Mouse (Mus musculus) layer of hippocampus, adult 9-10 months (tissue): ENCODE measurements around the gene Rcc1l.
A peak's percentile ranks its signal among the peaks of the same experiment; 100 is the strongest.

ENCODE experiments used
- DNase-seq: peaks from one replicate; pipeline ENCODE4 v3.0.0; 2022; ENCODE audit warnings: low spot score

Gene Rcc1l

DNA sequence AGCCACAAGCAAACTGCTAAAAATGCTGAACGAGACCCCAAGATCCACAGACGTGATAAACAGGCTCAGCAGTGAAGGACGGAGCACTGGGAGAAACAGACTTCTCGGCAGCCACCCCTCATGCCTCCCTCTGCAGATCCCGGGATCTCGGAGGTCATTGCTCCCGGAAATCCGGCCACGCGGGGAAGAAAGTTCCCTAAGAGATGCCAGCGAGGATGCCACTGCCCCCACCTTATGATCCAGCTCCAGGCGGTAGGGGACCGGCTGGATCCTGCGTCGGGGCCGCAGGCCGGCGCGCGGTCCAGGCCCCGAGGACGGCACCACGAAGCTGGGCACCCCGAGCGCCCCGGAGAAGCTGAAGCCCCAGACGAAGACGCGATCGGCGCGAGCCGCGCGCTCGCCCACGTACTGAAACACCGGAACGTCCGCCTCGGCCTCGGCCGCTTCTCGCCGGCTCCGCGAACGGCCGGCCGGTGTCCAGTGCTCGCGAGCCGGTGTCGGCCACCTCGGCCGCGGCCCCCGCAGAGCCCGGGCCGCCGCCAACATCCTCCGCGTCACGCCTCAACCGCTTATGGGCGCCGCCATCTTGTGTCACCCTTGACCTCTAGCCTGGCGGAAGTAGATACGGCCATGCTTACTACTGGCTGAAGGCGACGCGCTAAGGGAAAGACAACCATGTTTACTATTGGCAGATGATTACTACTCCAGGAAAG, at the start of gene Rcc1l:
Rcc1l (minus strand) TSS at position 606 of the 713 bp plus-strand sequence.
- peak; percentile 77 for DNase-seq

DNA sequence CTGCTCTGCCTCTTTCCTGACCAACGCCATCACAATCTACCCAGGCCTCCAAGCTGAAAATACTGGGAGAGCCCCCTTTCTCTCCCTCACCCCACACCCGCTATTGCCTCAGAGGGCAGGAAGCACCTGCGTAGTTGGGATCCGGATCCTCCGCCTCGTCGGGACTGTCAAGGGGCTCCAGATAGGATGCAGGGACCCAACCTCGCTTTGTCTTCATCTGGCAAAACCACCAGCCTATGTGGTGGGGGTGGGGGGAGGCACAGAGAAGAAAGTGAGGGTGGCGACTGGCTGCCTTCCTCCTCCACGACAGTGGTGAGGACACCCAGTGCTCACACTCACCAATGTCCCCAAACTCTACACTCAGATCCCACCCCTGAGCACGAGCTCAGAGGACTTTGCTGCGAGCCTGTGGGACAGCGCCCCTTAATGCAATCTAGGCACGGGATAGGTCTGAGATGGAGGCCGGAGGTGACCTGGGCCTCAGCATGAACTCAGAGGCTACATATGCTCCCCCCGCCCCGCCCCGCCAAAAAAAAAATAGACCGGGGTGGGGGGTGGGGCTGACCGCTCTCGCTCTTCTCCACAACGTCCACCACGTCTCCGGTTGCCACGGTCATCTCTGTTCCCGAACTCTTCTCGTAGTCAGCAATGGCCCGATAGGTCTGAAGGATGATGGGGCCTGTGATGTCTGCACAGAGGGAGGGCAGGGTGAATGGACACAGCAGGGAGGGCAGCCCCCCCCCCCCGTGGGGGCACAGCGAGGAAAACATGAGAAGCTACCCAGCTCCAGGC, 48.7 kb upstream of the Rcc1l start:
- DNase-seq: no peak

DNA sequence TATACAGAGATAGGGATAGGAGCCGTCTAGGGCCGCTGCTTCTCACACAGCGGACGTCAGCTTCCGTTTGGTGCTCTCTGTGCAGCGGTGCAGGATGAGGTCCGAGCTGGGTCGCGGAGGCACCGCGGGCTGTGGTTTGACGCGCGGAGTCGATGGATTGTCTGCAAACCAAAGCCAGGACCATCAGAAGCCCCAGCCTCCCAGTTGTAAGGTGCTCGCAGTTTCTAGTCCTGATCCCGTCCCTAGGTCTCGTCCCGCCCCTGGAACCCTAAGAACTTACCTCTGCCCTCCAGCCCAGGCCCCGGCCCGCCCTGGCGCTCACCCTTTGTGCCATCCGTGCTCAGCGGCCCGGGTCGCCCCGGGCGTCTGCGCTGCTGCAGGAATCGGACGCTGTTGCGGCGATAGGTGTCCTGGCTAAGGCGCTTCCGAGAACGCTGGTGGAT, 45.2 kb upstream of the Rcc1l start:
- no peak for DNase-seq

DNA sequence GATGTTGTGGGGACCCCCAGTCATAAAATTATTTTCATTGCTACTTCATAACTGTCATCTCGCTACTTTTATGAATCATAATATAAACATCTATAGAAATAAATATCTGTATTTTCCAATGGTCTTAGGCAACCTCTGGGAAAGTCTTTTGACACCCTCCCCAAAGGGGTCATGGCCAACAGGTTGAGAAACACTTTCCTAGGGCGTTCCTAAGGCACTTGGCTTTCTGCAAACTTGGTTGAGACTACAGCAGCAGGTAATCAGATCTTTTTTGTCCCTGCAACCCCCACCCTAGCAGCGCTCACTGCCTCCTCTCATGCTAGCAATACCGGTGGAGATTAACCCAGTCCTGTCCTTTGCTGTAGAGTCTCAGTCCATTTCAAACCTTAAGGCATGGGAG, 44.7 kb upstream of the Rcc1l start:
- DNase-seq: no peak

DNA sequence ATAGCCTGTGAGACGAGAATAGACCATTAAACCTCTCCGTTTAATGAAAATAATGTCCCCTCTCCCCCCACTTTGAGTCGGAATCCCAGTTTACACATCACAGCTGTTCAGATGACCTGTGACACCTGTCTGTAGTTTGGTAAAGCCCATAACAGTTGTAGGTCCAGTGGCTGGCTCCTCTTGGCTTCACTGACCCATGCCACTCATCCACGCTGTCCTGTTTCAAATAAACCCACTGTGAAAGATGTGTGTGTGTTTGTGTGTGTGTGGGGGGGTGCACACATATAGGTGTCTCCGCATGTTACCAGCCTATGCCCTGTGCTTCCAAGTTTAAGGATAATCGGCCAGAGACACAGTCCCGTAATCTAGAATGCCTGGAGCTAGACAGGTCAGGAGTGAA, 41.3 kb upstream of the Rcc1l start:
- no peak for DNase-seq

DNA sequence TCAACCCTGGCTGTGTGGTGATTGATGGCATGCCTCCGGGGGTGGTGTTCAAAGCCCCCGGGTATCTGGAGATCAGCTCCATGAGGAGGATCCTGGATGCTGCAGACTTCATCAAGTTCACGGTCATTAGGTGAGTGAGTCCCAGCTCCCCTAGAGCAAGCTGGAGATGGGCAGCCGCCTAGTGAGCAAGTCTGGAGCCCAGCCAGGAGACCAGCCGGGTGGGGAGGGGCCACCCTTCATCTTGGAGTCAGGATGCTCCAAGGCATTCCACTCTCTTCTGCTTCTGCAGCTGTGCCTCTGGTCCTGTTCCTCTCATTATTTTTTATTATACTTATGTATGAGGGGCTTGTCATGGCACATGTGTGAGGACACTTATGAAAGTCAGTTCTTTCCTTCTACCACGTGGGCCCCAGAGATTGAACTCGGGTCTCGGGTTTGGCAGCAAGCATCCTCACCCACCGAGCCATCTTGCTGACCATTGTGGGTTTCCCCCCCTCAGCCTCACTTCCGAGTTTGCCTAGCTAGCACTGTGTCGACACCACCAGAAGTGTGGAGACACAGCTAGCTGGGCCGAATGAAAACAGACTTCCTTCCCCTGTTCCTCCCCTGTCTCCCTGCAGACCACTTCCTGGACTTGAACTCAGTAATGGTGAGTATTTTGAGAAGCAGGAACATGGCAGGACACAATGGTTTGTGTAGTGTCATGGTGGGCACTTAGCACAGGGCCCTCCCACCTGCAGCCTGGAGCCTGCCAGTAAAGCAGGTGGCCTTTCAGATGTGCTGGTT, 37.6 kb upstream of the Rcc1l start:
- no peak for DNase-seq

DNA sequence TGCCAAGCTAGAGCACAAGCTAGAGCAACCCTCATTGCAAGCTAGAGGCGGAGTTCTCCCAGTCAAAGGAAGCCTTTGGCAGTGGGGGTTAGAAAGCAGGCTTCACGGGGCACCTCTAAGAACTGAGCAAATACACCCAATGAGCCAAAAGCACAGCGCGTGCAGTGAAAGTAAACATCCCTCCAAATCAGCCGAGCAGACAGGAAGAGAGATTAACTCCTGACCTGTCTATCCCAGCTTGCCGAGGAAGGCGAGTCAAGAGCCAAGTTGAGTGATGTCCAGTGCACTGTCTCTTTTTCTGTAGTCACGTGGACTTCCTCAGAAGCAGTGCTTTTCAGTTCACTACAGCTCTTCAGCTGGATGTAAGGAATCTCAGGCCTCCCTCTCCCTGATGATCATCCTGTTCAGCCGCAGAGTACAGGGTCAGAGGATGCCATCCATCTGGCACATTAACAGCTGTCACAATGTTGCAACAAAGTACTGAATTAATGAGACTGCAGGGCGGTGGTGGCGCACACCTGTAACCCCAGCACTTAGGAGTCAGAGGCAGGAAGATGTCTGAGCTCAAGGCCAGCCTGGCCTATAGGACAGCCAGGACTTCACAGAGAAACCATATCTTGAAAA, 33.5 kb upstream of the Rcc1l start:
- DNase-seq: no peak

DNA sequence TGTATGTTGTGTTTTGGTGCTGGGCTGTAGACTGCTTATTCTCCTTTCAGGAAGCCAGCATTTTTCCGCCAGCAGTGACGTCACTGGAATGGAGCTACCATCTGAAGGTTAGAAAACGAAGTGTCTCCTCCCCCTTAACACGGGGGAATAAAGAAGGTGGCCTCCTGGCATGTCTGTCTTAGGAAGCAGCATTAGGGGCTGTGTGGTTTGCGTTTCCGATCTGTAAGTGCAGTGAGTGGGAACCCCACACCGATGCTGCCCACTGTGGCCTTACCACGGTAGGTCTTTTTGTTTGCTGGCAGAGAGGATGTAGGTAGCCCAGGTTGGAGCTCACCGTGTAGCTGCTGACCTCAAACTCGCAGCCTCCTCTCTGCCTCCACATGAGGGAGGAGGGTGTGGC, 30.1 kb upstream of the Rcc1l start:
- no peak for DNase-seq

DNA sequence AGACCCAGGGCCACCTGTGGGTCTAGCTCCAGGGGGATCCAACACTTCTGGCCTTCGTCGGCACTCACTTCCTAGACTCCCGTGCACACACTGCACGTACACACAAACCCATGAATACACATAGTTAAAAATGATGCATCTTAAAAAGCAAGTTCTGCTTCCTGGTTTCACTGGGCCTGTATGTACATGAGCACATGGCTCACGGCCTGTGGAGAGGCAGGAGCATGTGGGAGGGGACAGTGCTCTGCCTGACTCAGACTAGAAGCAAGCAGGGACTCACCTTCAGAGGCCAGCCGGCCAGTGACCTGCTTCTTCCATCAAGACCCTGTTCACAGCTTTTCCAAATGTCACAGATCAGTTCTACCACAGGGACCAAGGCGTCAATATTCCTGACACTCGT, 17.1 kb upstream of the Rcc1l start:
- no peak for DNase-seq

DNA sequence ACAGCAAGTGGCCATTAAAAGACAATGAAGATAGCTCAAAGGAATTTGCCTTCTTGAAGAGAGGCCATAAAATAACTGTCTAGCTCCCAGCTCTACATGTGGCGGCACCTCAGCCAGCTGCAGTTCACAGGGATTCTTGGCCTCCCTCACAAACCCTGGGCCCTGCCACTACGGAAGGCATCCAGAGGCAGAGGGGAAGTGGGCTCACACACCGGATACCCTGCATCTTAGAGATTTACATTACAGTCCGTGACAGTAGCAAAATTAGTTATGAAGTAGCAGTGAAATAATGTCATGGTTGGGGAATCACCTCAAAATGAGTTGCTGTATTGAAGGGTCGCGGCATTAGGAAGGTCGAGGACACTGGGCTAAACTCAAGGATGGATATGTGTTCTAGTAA, 12.0 kb upstream of the Rcc1l start:
- DNase-seq: no peak

DNA sequence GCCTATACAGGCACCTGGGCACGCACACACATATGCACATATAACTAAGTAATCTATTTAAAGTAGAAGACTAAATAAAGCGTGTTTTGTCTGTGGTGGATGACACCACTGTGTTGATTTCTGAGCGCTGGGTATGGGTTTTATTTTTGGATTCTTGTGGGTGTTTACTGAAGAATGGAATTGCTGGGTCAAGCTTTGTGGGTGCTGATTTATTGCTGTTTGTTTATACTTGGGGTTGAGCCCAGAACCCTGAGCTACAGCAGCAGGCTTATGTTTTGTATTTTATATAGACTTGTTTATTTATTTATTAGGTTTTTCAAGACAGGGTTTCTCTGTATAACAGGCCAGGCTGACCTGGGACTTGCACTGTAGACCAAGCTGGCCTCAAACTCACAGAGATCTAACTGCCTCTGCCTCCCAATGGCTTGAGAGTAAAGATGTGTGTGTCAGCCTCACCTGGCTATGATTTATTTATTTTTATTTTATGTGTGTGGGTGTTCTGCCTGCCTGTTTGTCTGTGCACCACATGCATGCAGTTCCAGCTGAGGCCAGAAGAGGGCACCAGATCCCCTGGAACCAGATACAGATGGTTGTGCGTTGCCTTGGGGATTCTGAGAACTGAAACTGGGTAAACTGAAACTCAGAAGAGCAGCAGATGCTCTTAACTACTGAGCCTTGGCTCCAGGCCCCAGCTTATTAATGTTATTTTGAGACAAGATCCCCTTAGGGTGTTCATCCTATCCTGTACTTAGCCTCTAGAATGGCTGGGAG, 10.6 kb upstream of the Rcc1l start:
- DNase-seq: no peak

DNA sequence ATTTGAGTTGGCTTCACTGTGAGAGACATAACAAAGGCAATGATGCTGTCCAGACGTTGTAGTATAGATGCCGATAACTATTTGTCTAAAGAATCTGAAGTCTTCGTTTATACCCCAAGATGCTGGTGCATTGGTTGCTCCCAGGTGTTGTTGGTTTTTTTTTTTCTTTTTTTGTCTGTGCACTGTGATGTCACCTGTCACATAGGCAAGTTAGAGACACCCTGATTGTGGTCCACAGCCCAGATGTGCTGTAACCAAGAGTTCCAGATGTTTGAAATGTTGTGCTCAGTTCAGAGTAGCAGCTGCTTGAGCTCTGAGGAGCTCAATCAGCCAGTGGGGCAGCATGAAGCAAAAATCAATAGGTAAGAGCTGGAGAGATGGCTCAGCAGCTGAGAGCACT, 9.5 kb upstream of the Rcc1l start:
- no peak for DNase-seq

DNA sequence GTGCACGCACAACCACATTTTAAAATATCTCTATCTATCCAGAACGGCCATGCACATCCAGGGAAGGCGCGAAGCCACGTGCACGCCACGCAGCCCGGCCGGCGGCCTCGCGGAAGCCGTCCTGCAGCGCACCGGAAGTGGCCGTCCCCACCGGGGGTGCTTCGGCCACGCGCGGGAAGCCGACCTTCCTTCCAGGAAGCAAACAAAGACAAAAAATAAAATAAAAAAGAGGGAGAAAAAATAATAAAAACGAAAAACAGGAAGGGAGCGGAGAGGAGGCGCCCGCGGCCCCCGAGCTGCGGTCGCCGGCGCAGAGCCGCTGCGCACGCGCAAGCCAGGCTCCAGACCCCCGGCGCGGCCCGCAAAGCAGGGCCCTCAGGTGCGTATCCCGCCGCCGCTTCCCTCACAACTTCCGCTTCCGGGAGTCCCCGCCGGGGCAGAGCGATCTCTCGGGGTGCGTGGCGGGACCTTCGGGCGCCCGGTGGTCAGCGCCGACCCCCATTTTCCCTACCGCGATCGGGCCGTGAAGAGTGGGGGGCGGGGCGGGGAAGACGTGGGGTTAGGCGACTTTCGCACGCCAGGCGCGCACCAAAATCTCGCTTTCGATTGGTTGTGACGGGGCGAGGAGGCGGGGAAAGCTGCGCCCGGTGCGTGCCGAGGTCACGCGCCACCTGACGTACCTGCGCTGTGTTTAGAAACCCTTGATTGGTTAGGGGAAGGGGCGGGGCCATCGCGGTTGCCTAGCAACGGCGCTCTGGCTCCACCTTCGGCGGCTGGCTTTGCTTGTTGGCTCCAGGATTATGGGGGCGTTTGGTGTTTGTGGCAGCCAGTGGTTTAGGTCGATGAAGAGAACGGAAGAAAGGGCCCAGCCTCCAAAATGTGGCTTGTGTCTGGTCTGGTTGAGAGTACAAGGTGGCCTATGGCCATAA, 7.6 kb upstream of the Rcc1l start, which contains the start of gene Gtf2ird2:
Gtf2ird2 (plus strand) TSS at position 140 of the 929 bp plus-strand sequence.
- peak; percentile 98 for DNase-seq

DNA sequence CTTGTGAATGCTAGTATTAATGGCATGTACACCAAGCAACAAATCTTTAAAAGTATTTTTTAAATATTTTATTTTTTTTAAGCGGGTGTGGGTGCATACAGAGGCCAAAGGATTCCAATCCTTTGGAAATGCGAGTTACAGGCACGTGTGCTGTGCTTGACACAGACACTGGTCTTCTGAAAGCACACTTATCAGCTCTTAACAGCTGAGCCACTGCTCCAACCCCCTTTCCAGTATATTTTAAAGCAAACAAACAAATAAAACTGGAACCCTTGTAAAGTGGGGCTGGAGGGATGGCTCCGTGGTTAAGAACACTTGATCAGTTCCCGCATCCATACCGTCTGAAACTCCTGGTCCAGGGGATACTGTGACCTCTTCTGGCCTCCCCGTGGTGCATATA, 6.6 kb upstream of the Rcc1l start:
- DNase-seq: no peak

DNA sequence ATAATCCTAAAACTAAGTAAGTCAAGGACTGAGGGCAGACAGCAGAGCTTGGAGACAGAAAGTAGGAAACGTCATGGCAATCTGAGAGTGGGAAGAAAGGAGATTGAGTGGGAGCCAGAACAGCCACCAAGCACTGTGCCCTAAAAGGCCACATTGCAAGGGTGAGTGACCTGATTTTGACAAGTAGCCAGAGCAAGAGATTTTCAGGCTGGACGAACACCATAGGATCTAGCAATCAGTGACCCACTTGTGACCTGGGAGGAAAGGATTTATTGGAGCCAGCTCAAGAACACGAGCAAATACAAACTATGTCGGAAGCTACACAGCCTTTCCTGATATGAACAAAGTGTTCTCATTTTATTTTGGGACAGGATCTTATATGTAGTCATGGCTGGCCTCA, 6.2 kb upstream of the Rcc1l start:
- no peak for DNase-seq

DNA sequence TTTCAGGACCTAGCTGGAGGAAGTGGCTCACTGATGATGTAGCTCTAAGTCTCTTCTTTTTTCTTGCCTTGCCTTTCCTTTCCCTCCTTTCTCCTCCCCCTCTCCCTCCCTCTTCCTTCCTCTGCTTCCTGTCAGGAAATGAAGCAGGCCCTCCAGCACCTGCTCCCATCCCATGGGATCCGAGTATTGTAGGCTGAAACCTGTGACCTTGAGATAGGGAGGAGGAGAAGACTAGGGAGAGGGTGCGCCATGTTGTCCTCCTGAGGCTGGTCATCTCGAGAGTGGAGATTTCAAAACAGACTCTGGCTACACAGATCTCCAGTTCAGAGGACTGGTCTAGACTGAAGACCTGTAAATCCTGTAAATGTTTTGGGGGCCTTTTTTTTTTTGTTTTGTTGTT, 5.6 kb upstream of the Rcc1l start:
- DNase-seq: no peak

DNA sequence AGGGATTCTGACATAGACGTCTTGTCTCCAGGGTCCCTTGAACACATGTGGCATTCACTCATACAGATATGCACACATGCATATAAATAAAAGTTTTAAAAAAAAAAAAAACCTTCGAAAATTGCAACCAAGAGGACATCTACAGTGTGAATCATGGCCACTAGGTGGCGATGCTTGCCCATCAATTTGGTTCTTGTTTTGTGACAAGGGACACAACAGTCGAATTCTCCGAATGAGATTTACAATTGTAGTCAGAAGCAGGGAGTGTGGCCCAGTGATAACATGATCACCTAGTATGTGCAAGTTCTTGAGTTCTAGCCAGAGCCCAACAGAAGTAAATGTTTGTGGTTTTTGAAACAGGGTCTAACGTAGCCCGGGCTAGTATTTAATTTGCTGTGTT, 3.3 kb upstream of the Rcc1l start:
- DNase-seq: peak; percentile 85

DNA sequence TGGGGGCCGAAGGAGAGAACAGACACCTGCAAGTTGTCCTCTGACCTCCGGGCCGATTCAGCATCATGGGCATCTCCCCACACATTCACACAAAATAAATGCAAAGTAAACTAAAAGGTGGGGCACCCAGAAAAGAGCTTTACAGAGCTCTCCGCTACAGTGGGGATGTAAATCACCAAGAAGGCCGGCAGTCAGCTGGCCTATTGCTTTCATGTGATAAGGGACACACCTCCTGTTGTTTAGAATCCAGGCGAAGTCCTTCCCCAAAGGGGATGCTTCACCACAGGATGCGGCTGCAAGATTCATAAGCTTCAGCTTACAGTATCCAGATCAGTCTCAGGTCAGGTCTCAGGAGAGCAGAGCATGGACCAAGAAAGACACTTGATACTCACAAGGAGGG, 2.0 kb upstream of the Rcc1l start:
- no peak for DNase-seq

DNA sequence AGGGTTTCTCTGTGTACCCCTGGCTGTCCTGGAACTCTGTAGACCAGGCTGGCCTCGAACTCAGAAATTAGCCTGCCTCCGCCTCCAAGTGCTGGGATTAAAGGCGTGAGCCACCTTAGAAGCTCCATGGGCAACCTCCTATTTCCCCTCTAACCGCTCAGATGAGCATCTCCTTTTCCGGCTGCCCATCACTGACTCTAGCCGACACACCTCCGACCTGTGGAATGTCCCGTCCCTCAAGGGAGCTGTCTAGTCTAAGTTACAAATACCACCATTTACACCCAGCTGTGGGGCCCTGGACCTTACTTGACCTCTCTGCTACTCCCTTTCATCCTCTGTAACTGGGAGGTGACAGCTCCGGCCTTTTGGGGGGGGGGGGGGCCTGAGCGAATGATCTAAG, 878 bp downstream of the Rcc1l start:
- DNase-seq: no peak

DNA sequence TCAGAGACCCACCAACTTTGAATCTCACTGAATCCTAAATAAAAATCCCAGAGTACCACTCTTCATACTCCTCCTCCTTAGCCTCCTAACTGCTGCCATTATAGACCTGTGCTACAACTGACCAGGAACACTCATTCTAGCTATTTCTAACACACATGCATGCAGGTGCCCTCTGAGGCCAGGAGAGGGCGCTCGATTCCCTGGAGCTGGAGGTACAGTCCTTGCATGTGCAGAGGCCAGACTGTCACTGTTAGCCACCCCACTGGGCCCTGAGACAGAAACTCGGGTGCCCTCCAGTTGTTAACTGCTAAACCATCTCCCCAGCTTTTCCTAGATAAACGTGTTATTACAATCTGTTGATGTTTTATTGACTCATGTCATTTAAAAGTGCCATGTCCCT, 3.4 kb downstream of the Rcc1l start:
- no peak for DNase-seq
